Comparison of ENCODE assay signal across 8 mouse cellular contexts in the genomic region with DNA sequence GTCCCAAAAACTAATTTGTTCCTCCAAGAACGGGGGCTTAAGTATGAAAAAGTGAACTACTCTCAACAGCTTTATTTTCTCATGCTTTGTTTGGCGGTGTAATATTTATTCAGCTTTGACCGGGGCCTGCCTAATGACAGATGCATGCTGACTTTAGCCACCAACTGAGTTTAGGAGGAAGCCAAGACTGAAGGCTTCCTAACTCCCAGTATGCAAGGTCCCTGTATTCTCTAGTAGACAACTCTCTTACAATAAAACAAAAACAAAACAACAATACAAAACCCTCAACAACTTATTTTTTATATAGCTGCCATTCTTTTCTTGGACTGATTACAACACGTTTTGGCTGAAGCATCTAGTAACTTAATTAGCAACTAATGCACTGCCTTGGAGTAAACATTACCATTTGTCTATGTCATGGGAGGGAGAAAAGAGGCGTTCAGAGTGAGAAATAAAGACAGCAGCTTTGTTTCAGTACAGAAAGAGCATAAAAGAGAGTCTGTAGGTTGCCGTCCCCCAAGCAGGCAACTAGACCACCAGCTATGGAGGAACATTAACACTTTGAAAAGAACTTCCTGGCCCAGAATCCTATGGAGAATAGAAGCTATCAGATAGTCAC. TPM values are rescaled to one million over a fixed set of nuclear protein-coding genes. Genes with fewer than 3 reads are reported as not detected.
DNase-seq lines count a peak whose midpoint lies in the region; ATAC-seq and TF ChIP-seq lines count a peak whose summit lies in the region.

No protein-coding gene starts in this region.

- no peak overlapping the region for H3K9ac ChIP-seq in hindbrain, embryonic 12.5 days
- H3K9ac ChIP-seq in liver, postnatal 0 days (replicated peaks): peak overlapping the region; percentile 68

- TF ChIP-seq CTCF in liver, postnatal 0 days (IDR thresholded peaks at IDR 0.05; ENCODE audit: low read depth): peak; percentile 0; the same call in 1 of the 2 replicates

- no peak for DNase-seq in embryonic facial prominence, embryonic 10.5 days (ENCODE audit: low spot score)
- no peak for DNase-seq in liver, postnatal 0 days
- DNase-seq in adrenal gland, postnatal 4 days (ENCODE audit: low spot score in 2 of 2): no peak
- no peak for DNase-seq in gastrocnemius, postnatal 10 days
- no peak for DNase-seq in testis, postnatal 10 days (ENCODE audit: low spot score)

- no peaks in the 10 kb centered on the region for H3K9me3 ChIP-seq in erythroblast, embryonic 14.5 days (ENCODE audit: control insufficient read depth, low read length)
- no peaks in the 10 kb centered on the region for H3K9me3 ChIP-seq in embryonic facial prominence, embryonic 10.5 days
- H3K9me3 ChIP-seq in hindbrain, embryonic 12.5 days (replicated peaks): no peaks in the 10 kb centered on the region
- H3K9me3 ChIP-seq in liver, postnatal 0 days (ENCODE audit: low read length): no peaks in the 10 kb centered on the region

- WGBS in embryonic facial prominence, embryonic 10.5 days: 21% methylated on average over 6 of the region's 6 CpGs
- 10% methylated on average over 6 of the region's 6 CpGs for WGBS in hindbrain, embryonic 12.5 days
- 31% methylated on average over 6 of the region's 6 CpGs for WGBS in liver, postnatal 0 days (ENCODE audit: insufficient replicate concordance)

- H3K27ac ChIP-seq in embryonic facial prominence, embryonic 10.5 days (replicated peaks): 0 out of 2 replicates have a peak overlapping the region, but pooled peaks have one; percentile 75
- H3K27ac ChIP-seq in hindbrain, embryonic 12.5 days: no peak overlapping the region
- peak overlapping the region; percentile 85 for H3K27ac ChIP-seq in liver, postnatal 0 days (ENCODE audit: low read depth)

- TF ChIP-seq EP300 in liver, postnatal 0 days (IDR thresholded peaks at IDR 0.05; ENCODE audit: low read depth): no peak

- peak overlapping the region; percentile 74 for H3K4me2 ChIP-seq in hindbrain, embryonic 12.5 days (replicated peaks)
- peak overlapping the region; percentile 76 for H3K4me2 ChIP-seq in liver, postnatal 0 days (ENCODE audit: low read depth, low read length)

- peak overlapping the region; percentile 75 for H3K4me3 ChIP-seq in erythroblast, embryonic 14.5 days (replicated peaks)
- H3K4me3 ChIP-seq in embryonic facial prominence, embryonic 10.5 days: peak overlapping the region; percentile 65
- H3K4me3 ChIP-seq in hindbrain, embryonic 12.5 days: peak overlapping the region; percentile 44
- peak overlapping the region; percentile 68 for H3K4me3 ChIP-seq in liver, postnatal 0 days (ENCODE audit: low read depth, low read length)

- ATAC-seq in erythroblast, adult 5-6 weeks (replicated peaks; ENCODE audit: low FRiP score, poor library complexity, severe bottlenecking): no peak
- peak; percentile 33; the same call in 1 of the 2 replicates for ATAC-seq in hindbrain, embryonic 12.5 days (ENCODE audit: low FRiP score)
- ATAC-seq in liver, postnatal 0 days: no peak

- peaks cover 25% of the 10 kb centered on the region for H3K4me1 ChIP-seq in erythroblast, embryonic 14.5 days (ENCODE audit: control insufficient read depth)
- peaks cover 14% of the 10 kb centered on the region for H3K4me1 ChIP-seq in embryonic facial prominence, embryonic 10.5 days
- H3K4me1 ChIP-seq in hindbrain, embryonic 12.5 days: peaks cover 13% of the 10 kb centered on the region
- H3K4me1 ChIP-seq in liver, postnatal 0 days (ENCODE audit: insufficient read depth): peaks cover 19% of the 10 kb centered on the region

- no peaks in the 10 kb centered on the region for H3K27me3 ChIP-seq in erythroblast, embryonic 14.5 days (ENCODE audit: control insufficient read depth)
- H3K27me3 ChIP-seq in embryonic facial prominence, embryonic 10.5 days (replicated peaks; ENCODE audit: low read depth, poor library complexity, severe bottlenecking): peaks cover 22% of the 10 kb centered on the region
- H3K27me3 ChIP-seq in hindbrain, embryonic 12.5 days: peaks cover 8% of the 10 kb centered on the region; the same call in 1 of the 2 replicates
- no peaks in the 10 kb centered on the region for H3K27me3 ChIP-seq in liver, postnatal 0 days (ENCODE audit: insufficient read depth, low read length)

- no peaks in the 10 kb centered on the region for H3K36me3 ChIP-seq in erythroblast, embryonic 14.5 days (ENCODE audit: control insufficient read depth)
- no peaks in the 10 kb centered on the region for H3K36me3 ChIP-seq in embryonic facial prominence, embryonic 10.5 days (replicated peaks)
- H3K36me3 ChIP-seq in hindbrain, embryonic 12.5 days: no peaks in the 10 kb centered on the region
- no peaks in the 10 kb centered on the region for H3K36me3 ChIP-seq in liver, postnatal 0 days (replicated peaks; ENCODE audit: insufficient read depth, low read length)

RNA-seq across cellular contexts. Expression of a gene that starts 0.7 kb away (rescaled TPM):
- 0.08 TPM in 2 replicates for polyA plus RNA-seq in erythroblast, embryonic 14.5 days (2012)
- 26.3 and 28.8 TPM in 2 replicates for total RNA-seq in erythroblast, adult 5-6 weeks (2015; ENCODE audit: low replicate concordance)
- total RNA-seq in erythroblast, adult 5-6 weeks (2017; ENCODE audit: low replicate concordance): 39.8 and 51.7 TPM in 2 replicates
- polyA plus RNA-seq in embryonic facial prominence, embryonic 10.5 days (2016; fragmentation: Nextera tagmentation; extraction: Ambion mirVana): 0.45 and 0.62 TPM in 2 replicates
- 2.0 and 2.3 TPM in 2 replicates for polyA plus RNA-seq in hindbrain, embryonic 12.5 days (2016; fragmentation: Nextera tagmentation; extraction: Ambion mirVana)
- polyA plus RNA-seq in liver, postnatal 0 days (2015; fragmentation: Nextera tagmentation; extraction: Ambion mirVana): 5.9 and 6.2 TPM in 2 replicates
- total RNA-seq in adrenal gland, postnatal 4 days (2021): 10 to 100 TPM in 1 of 2 experiments, 1 to 10 TPM in 1; 8.8 to 10.6 TPM
- 1 to 10 TPM; 1.8 to 2.4 TPM for total RNA-seq in gastrocnemius, postnatal 10 days (2021)

RNA-seq across cellular contexts. Expression of a gene that starts 17.3 kb away (rescaled TPM):
- not detected in 2 replicates for polyA plus RNA-seq in erythroblast, embryonic 14.5 days (2012)
- 29.8 and 37.0 TPM in 2 replicates for total RNA-seq in erythroblast, adult 5-6 weeks (2015; ENCODE audit: low replicate concordance)
- total RNA-seq in erythroblast, adult 5-6 weeks (2017; ENCODE audit: low replicate concordance): 13.7 and 21.0 TPM in 2 replicates
- 2.3 TPM in 2 replicates for polyA plus RNA-seq in embryonic facial prominence, embryonic 10.5 days (2016; fragmentation: Nextera tagmentation; extraction: Ambion mirVana)
- 3.0 TPM in 2 replicates for polyA plus RNA-seq in hindbrain, embryonic 12.5 days (2016; fragmentation: Nextera tagmentation; extraction: Ambion mirVana)
- 5.1 and 5.2 TPM in 2 replicates for polyA plus RNA-seq in liver, postnatal 0 days (2015; fragmentation: Nextera tagmentation; extraction: Ambion mirVana)
- total RNA-seq in adrenal gland, postnatal 4 days (2021): 10 to 100 TPM in 1 of 2 experiments, 1 to 10 TPM in 1; 6.2 to 10.4 TPM
- total RNA-seq in gastrocnemius, postnatal 10 days (2021): 1 to 10 TPM; 2.2 to 3.1 TPM
